Mouse (Mus musculus): ENCODE measurements around the gene CN725425.

GRCm38 (mm10) chr15:91200833-91201232 lies 1.5 kb downstream of the CN725425 start:
- TF ChIP-seq POLR2A (IDR thresholded peaks at IDR 0.05; ENCODE audit: control insufficient read depth, extremely low read depth, insufficient read depth, low read length, poor library complexity) (no peak), CTCF (IDR thresholded peaks at IDR 0.05; ENCODE audit: borderline replicate concordance, control insufficient read depth, extremely low read depth, insufficient read depth, low read length, poor library complexity) (no peak)

Data from thymus, adult 2 months (tissue).